Mouse (Mus musculus): Measurements from ENCODE around the gene Glud1. TPM values are rescaled to one million over a fixed set of nuclear protein-coding genes. Genes with fewer than 3 reads are reported as not detected.
"Not testable (repeated sequence)": the region's sequence is repeated elsewhere in the genome, so short reads cannot be mapped to it uniquely, and the experiment has no call there.

Glud1 gene
- polyA plus RNA-seq, 1 experiment from 2014 or later: 76.5 TPM

DNA sequence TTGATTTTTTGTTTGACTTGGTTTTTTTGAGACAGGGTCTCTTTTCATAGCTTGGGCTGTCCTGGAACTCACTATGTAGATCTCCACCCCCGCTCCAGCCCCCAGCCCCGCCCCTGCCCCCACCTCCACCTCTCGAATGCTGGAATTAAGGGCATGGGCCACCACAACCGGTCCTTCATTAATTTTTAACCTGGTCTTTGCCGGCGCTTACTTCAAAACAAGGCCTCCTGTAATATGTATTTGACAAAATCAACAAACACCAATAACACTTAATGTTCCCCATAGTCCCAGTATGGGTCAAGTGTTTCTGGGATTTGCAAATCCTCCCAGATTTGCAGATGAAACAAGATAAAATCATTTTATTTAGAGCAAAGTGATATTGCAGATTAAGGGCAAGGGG, 49.7 kb downstream of the Glud1 start:
- 39% methylated on average over 6 of the region's 6 CpGs for WGBS
- no peaks in the 10 kb centered on the region for H3K9me3 ChIP-seq (ENCODE audit: control insufficient read depth, low read depth, low read length)
- H3K9ac ChIP-seq (replicated peaks; ENCODE audit: low read depth, low read length): no peak overlapping the region
- H3K27ac ChIP-seq (ENCODE audit: low read length): peak overlapping the region; percentile 27; the same call in 1 of the 2 replicates
- H3K4me2 ChIP-seq (replicated peaks; ENCODE audit: low read depth, low read length): no peak overlapping the region
- no peaks in the 10 kb centered on the region for H3K36me3 ChIP-seq (ENCODE audit: control insufficient read depth, insufficient read depth, low read length)
- H3K4me3 ChIP-seq (ENCODE audit: low read depth, low read length): no peak overlapping the region
- H3K27me3 ChIP-seq (ENCODE audit: control insufficient read depth, insufficient read depth, low read length): no peaks in the 10 kb centered on the region
- no peak for ATAC-seq (ENCODE audit: insufficient number of reproducible peaks, insufficient read depth, low FRiP score, low read depth)
- H3K4me1 ChIP-seq (ENCODE audit: control insufficient read depth, insufficient read depth, low read length): no peaks in the 10 kb centered on the region

- 59% methylated on average over 4 of the region's 4 CpGs for WGBS
- no peak overlapping the region for H3K4me3 ChIP-seq (ENCODE audit: low read depth, low read length)
- no peaks in the 10 kb centered on the region for H3K27me3 ChIP-seq (ENCODE audit: control insufficient read depth, insufficient read depth, low read length)
- no peak overlapping the region for H3K27ac ChIP-seq (ENCODE audit: low read length)
- no peak for ATAC-seq (ENCODE audit: insufficient number of reproducible peaks, insufficient read depth, low FRiP score, low read depth)
- no peaks in the 10 kb centered on the region for H3K9me3 ChIP-seq (ENCODE audit: control insufficient read depth, low read depth, low read length)
- H3K9ac ChIP-seq (replicated peaks; ENCODE audit: low read depth, low read length): no peak overlapping the region
- H3K4me1 ChIP-seq (ENCODE audit: control insufficient read depth, insufficient read depth, low read length): no peaks in the 10 kb centered on the region
- no peak overlapping the region for H3K4me2 ChIP-seq (replicated peaks; ENCODE audit: low read depth, low read length)
- H3K36me3 ChIP-seq (ENCODE audit: control insufficient read depth, insufficient read depth, low read length): no peaks in the 10 kb centered on the region
These were observed 51.6 kb downstream of the Glud1 start for GRCm38 (mm10) chr14:34362135-34362534.

DNA sequence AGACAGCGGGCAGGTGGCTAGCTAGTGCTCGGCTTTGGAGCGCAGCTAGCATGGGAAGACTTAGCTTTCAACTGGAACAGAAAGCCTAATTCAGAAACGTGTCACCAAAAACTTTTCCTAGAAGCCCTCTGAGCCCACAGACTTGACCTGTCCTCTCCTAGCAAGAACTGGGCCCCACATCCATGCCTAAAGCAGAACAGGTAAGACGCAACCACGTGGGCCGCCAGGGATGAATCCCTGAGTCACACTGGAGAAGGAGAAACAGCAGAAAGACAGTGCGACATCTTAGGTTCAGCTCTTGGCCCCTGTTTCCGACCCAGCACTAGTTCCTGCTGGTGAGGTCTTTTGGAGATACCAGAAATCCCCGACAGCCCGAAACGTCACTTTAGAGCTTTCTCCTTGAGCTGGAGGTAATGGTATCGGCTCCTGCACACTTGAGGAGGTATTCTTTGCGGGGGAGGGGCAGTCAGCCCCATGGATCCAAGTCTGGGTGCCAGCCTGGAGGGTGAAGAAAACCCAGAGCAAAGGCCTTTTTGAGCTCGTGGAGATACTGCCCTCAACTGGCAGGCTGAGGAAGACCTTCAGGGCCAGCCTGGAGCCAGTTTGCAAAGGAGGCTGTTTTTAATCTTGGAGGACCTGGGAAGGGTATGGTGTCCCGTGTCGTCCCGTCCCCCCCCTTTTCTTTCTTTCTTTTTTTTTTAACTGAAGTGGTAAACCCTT, 52.4 kb downstream of the Glud1 start:
- Histone ChIP-seq H3K4me2 (replicated peaks; ENCODE audit: low read depth, low read length) (peak overlapping the region; percentile 80), H3K4me3 (ENCODE audit: low read depth, low read length) (peak overlapping the region; percentile 22), H3K27ac (ENCODE audit: low read length) (no peak overlapping the region), H3K9ac (replicated peaks; ENCODE audit: low read depth, low read length) (no peak overlapping the region), H3K27me3 (ENCODE audit: control insufficient read depth, insufficient read depth, low read length) (no peaks in the 10 kb centered on the region), H3K4me1 (ENCODE audit: control insufficient read depth, insufficient read depth, low read length) (no peaks in the 10 kb centered on the region), H3K9me3 (ENCODE audit: control insufficient read depth, low read depth, low read length) (no peaks in the 10 kb centered on the region), H3K36me3 (ENCODE audit: control insufficient read depth, insufficient read depth, low read length) (no peaks in the 10 kb centered on the region)
- 39% methylated on average over 18 of the region's 18 CpGs for WGBS
- peak; percentile 30; the same call in 1 of the 2 replicates for ATAC-seq (ENCODE audit: insufficient number of reproducible peaks, insufficient read depth, low FRiP score, low read depth)

DNA sequence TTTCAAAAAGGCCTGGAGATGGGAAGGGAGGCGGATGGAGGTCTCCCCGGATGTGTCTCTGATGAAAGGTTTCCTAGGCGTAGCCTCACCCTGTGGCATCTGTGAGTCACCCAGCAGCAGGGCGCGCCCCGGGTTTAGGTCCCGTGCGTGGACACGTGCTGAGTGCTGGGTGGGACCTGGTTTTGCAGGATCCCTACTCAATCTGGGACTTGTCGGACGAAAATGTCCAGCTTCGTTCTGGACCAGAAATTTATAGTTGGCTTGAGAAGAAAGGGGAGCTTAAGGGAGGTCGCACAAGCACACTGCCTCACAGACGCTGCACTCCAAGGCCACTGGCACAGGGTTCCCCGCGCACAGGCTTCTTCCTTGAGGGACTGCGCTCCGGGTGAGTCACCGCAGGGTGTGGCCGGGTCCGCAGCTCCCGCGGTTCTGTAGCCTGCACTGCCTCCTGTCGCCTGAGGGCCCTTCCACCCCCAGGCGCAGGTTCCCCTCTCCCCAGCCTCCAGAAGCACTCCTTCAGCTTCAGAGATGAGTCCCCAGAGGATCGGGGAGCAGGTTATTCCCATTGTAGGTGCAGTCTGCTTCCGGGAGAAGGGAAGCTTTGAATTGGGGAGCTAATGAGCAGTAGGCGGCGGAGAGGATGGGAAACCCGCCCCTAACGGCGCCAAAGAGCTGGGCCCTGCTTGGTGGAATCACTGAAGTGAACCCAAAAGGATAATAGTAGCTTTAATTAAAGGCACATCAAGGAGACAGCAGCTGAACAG, 53.1 kb downstream of the Glud1 start:
- H3K27me3 ChIP-seq (ENCODE audit: control insufficient read depth, insufficient read depth, low read length): no peaks in the 10 kb centered on the region
- H3K4me2 ChIP-seq (replicated peaks; ENCODE audit: low read depth, low read length): peak overlapping the region; percentile 80
- no peaks in the 10 kb centered on the region for H3K36me3 ChIP-seq (ENCODE audit: control insufficient read depth, insufficient read depth, low read length)
- WGBS: 7% methylated on average over 32 of the region's 32 CpGs
- no peaks in the 10 kb centered on the region for H3K9me3 ChIP-seq (ENCODE audit: control insufficient read depth, low read depth, low read length)
- peak overlapping the region; percentile 22 for H3K4me3 ChIP-seq (ENCODE audit: low read depth, low read length)
- ATAC-seq (ENCODE audit: insufficient number of reproducible peaks, insufficient read depth, low FRiP score, low read depth): peak; percentile 84
- H3K4me1 ChIP-seq (ENCODE audit: control insufficient read depth, insufficient read depth, low read length): no peaks in the 10 kb centered on the region
- H3K9ac ChIP-seq (replicated peaks; ENCODE audit: low read depth, low read length): 0 out of 2 replicates have a peak overlapping the region, but pooled peaks have one; percentile 25
- H3K27ac ChIP-seq (ENCODE audit: low read length): peak overlapping the region; percentile 45; the same call in 1 of the 2 replicates

DNA sequence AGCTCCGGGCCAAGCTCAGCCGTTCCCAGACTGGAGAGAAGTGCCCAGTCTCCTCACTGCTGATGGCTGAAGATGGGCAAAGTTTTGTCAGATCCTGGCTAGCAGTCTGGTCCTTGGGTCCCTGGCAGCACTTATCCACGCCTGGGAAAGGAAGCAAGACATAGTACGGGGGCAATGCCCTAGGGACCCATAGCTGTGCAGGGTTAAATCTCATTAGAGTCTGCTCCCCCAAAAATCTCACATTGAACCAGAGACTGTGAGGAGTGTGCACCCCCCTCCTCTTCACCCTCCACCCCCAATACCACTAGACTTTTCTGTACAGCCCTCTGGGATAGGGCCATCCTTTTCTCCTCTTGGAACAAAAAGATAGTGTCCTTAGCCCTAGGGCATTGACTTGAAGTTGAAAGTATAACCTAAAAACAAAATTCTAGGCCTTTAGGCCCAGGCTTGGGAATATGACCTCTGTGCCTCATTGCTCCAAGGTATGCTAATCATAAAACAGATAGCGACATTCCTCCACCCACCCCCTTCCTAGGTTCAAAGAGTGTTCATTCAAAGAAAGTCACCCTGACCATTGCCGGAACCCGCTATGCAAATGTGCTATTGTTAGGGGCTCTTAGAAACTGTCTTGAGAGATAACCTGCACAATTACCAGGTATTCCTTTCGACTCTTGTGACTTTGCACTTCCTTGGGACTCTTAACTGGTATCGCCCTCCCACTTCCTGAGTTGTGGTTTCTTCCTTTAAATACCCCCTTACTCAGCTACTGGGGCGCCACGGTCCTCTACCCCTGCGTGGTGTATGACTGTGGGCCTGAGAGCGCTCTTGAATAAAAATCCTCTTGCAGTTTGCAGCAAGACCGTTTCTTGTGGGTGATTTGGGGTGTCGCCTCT, 54.0 kb downstream of the Glud1 start:
- Histone ChIP-seq H3K4me3 (ENCODE audit: low read depth, low read length) (peak overlapping the region; percentile 22; the same call in 1 of the 2 replicates), H3K4me2 (replicated peaks; ENCODE audit: low read depth, low read length) (peak overlapping the region; percentile 80)
- not testable (repeated sequence) for ATAC-seq (ENCODE audit: insufficient number of reproducible peaks, insufficient read depth, low FRiP score, low read depth); H3K27ac ChIP-seq (ENCODE audit: low read length); H3K9ac ChIP-seq (replicated peaks; ENCODE audit: low read depth, low read length); H3K9me3 ChIP-seq (ENCODE audit: control insufficient read depth, low read depth, low read length); H3K36me3 ChIP-seq (ENCODE audit: control insufficient read depth, insufficient read depth, low read length); H3K4me1 ChIP-seq (ENCODE audit: control insufficient read depth, insufficient read depth, low read length); H3K27me3 ChIP-seq (ENCODE audit: control insufficient read depth, insufficient read depth, low read length)
- 85% methylated on average over 15 of the region's 15 CpGs for WGBS

- no peaks in the 10 kb centered on the region for H3K4me1 ChIP-seq (ENCODE audit: control insufficient read depth, insufficient read depth, low read length)
- H3K27me3 ChIP-seq (ENCODE audit: control insufficient read depth, insufficient read depth, low read length): no peaks in the 10 kb centered on the region
- no peaks in the 10 kb centered on the region for H3K9me3 ChIP-seq (ENCODE audit: control insufficient read depth, low read depth, low read length)
- H3K27ac ChIP-seq (ENCODE audit: low read length): no peak overlapping the region
- H3K9ac ChIP-seq (replicated peaks; ENCODE audit: low read depth, low read length): no peak overlapping the region
- no peaks in the 10 kb centered on the region for H3K36me3 ChIP-seq (ENCODE audit: control insufficient read depth, insufficient read depth, low read length)
- no peak overlapping the region for H3K4me3 ChIP-seq (ENCODE audit: low read depth, low read length)
- ATAC-seq (ENCODE audit: insufficient number of reproducible peaks, insufficient read depth, low FRiP score, low read depth): no peak
- no peak overlapping the region for H3K4me2 ChIP-seq (replicated peaks; ENCODE audit: low read depth, low read length)
- 89% methylated on average over 2 of the region's 2 CpGs for WGBS
These were observed 54.6 kb downstream of the Glud1 start for GRCm38 (mm10) chr14:34365147-34365507.

DNA sequence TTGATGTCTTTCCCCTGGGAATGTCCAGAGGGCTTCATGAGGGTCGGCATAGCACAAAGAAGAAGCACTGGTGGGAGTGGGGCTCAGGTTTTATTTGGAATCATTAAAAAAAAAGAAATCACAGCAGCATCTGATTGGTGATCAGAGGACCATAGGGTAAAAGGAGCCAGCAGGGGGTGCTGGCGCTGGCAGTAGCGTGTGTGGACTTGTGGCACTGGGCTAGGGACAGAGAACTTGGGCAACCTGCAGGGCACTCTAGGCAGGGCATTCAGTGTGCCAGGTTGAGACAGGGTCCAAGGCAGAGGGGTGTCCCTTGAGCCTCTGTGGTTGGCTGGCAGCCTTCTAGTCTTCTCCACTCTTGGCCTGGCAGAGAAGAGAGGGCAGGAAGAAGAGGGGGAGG, 59.7 kb downstream of the Glud1 start:
- Histone ChIP-seq H3K4me1 (ENCODE audit: control insufficient read depth, insufficient read depth, low read length) (peaks cover 11% of the 10 kb centered on the region; the same call in 1 of the 2 replicates), H3K9ac (replicated peaks; ENCODE audit: low read depth, low read length) (no peak overlapping the region), H3K9me3 (ENCODE audit: control insufficient read depth, low read depth, low read length) (no peaks in the 10 kb centered on the region), H3K36me3 (ENCODE audit: control insufficient read depth, insufficient read depth, low read length) (no peaks in the 10 kb centered on the region), H3K4me2 (replicated peaks; ENCODE audit: low read depth, low read length) (no peak overlapping the region), H3K4me3 (ENCODE audit: low read depth, low read length) (no peak overlapping the region), H3K27me3 (ENCODE audit: control insufficient read depth, insufficient read depth, low read length) (no peaks in the 10 kb centered on the region), H3K27ac (ENCODE audit: low read length) (no peak overlapping the region)
- 73% methylated on average over 3 of the region's 3 CpGs for WGBS
- ATAC-seq (ENCODE audit: insufficient number of reproducible peaks, insufficient read depth, low FRiP score, low read depth): no peak

GRCm38 (mm10) chr14:34370921-34371320, 60.4 kb downstream of the Glud1 start:
- Histone ChIP-seq H3K4me2 (replicated peaks; ENCODE audit: low read depth, low read length) (no peak overlapping the region), H3K4me1 (ENCODE audit: control insufficient read depth, insufficient read depth, low read length) (peaks cover 11% of the 10 kb centered on the region; the same call in 1 of the 2 replicates), H3K36me3 (ENCODE audit: control insufficient read depth, insufficient read depth, low read length) (no peaks in the 10 kb centered on the region), H3K4me3 (ENCODE audit: low read depth, low read length) (no peak overlapping the region), H3K9me3 (ENCODE audit: control insufficient read depth, low read depth, low read length) (no peaks in the 10 kb centered on the region), H3K27ac (ENCODE audit: low read length) (no peak overlapping the region), H3K9ac (replicated peaks; ENCODE audit: low read depth, low read length) (no peak overlapping the region), H3K27me3 (ENCODE audit: control insufficient read depth, insufficient read depth, low read length) (no peaks in the 10 kb centered on the region)
- no peak for ATAC-seq (ENCODE audit: insufficient number of reproducible peaks, insufficient read depth, low FRiP score, low read depth)
- 87% methylated on average over 3 of the region's 3 CpGs for WGBS

All from stomach, embryonic 14.5 days (tissue).